Comparison of ENCODE assay signal across 28 mouse cellular contexts in the genomic region with DNA sequence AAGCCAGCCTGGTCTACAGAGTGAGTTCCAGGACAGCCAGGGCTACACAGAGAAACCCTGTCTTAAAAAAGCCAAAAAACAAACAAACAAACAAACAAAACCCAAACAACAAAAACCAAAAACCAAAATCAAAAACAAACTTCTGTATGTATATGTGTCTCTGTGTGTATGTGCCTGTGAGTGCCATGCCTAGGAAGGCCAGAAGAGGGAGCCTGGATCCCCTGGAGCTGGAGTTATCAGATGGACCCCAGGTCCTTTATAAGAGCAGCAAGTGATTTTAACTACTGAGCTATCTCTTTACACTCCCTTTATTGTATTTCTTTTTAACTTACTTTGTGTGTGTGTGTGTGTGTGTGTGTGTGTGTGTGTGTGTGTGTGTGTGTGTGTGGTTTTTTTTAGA. TPM values are rescaled to one million over a fixed set of nuclear protein-coding genes. Genes with fewer than 3 reads are reported as not detected.
DNase-seq lines count a peak whose midpoint lies in the region; ATAC-seq and TF ChIP-seq lines count a peak whose summit lies in the region.
"Had no signal": no experiment of that assay in that cellular context is flagged by ENCODE, and none has a peak within 500 bp of the region (broad histone marks: within the 10 kb centered on the region; RNA-seq: fewer than 3 reads in every experiment).

No protein-coding gene starts in this region.

- H3K4me3 ChIP-seq in gastrocnemius, adult 2 months, result no peak overlapping the region
- no peak overlapping the region for H3K4me3 ChIP-seq in liver, embryonic 14.5 days (ENCODE audit: insufficient read depth in 1 of 2, low read depth in 2 of 2, low read length in 2 of 2)
- no peak overlapping the region for H3K4me3 ChIP-seq in liver, embryonic 11.5 days (ENCODE audit: low read depth, low read length)
- H3K4me3 ChIP-seq in ES-Bruce4 (ENCODE audit: low read depth, low read length), result no peak overlapping the region
- H3K4me3 ChIP-seq: embryonic facial prominence, embryonic 10.5 days; forebrain, embryonic 13.5 days; midbrain, embryonic 10.5 days had no signal

- no peak overlapping the region for H3K27ac ChIP-seq in gastrocnemius, adult 2 months
- no peak overlapping the region for H3K27ac ChIP-seq in liver, embryonic 14.5 days
- no peak overlapping the region for H3K27ac ChIP-seq in liver, embryonic 11.5 days (ENCODE audit: low read depth, low read length)
- no peak overlapping the region for H3K27ac ChIP-seq in ES-Bruce4 (ENCODE audit: insufficient read depth, low read length)
- H3K27ac ChIP-seq: embryonic facial prominence, embryonic 10.5 days; forebrain, embryonic 13.5 days; macrophage; midbrain, embryonic 10.5 days had no signal

- H3K36me3 ChIP-seq in liver, embryonic 14.5 days (replicated peaks; ENCODE audit: control insufficient read depth, insufficient read depth, low read depth), result no peaks in the 10 kb centered on the region
- H3K36me3 ChIP-seq in liver, embryonic 11.5 days (ENCODE audit: control insufficient read depth, insufficient read depth, low read length), result peaks cover 5% of the 10 kb centered on the region; the same call in 1 of the 2 replicates
- H3K36me3 ChIP-seq in ES-Bruce4 (ENCODE audit: control insufficient read depth, insufficient read depth, low read length, poor library complexity, severe bottlenecking), result no peaks in the 10 kb centered on the region
- H3K36me3 ChIP-seq: midbrain, embryonic 10.5 days had no signal

- intact Hi-C loops in gastrocnemius, adult 2 months (cut with DNase I), result no loop called here

- no peak for TF ChIP-seq POLR2A in ES-Bruce4 (IDR thresholded peaks at IDR 0.05; ENCODE audit: insufficient read depth, low read length)
- TF ChIP-seq POLR2A in brain, embryonic 14.5 days (IDR thresholded peaks at IDR 0.05; ENCODE audit: borderline replicate concordance, extremely low read depth, insufficient read depth, insufficient read length, poor library complexity, severe bottlenecking), result no peak

- no peaks in the 10 kb centered on the region for H3K4me1 ChIP-seq in liver, embryonic 14.5 days (replicated peaks; ENCODE audit: control insufficient read depth in 2 of 2, insufficient read depth in 2 of 2, low read length in 1 of 2)
- no peaks in the 10 kb centered on the region for H3K4me1 ChIP-seq in liver, embryonic 11.5 days (replicated peaks; ENCODE audit: control insufficient read depth, insufficient read depth, low read length)
- peaks cover 4% of the 10 kb centered on the region for H3K4me1 ChIP-seq in ES-Bruce4 (ENCODE audit: control insufficient read depth, insufficient read depth, low read length)
- H3K4me1 ChIP-seq: embryonic facial prominence, embryonic 10.5 days; forebrain, embryonic 13.5 days; midbrain, embryonic 10.5 days had no signal

- no peaks in the 10 kb centered on the region for H3K27me3 ChIP-seq in liver, embryonic 14.5 days (ENCODE audit: control insufficient read depth, insufficient read depth, low read length)
- no peaks in the 10 kb centered on the region; the same call in 1 of the 2 replicates for H3K27me3 ChIP-seq in liver, embryonic 11.5 days (replicated peaks; ENCODE audit: control insufficient read depth, insufficient read depth, low read length)
- no peaks in the 10 kb centered on the region for H3K27me3 ChIP-seq in ES-Bruce4 (ENCODE audit: control insufficient read depth, insufficient read depth, low read length, poor library complexity, severe bottlenecking)
- H3K27me3 ChIP-seq: forebrain, embryonic 13.5 days had no signal

- no peak for TF ChIP-seq EP300 in liver, embryonic 14.5 days (IDR thresholded peaks at IDR 0.05; ENCODE audit: low read depth)
- TF ChIP-seq EP300 in ES-Bruce4 (IDR thresholded peaks at IDR 0.05; ENCODE audit: insufficient read depth, low read depth, low read length), result no peak

- ATAC-seq in liver, embryonic 14.5 days (ENCODE audit: insufficient read depth), result no peak
- no peak for ATAC-seq in liver, embryonic 11.5 days (replicated peaks; ENCODE audit: low FRiP score)
- no peak for ATAC-seq in granulocyte monocyte progenitor cell, adult 5-6 weeks (replicated peaks; ENCODE audit: poor library complexity, severe bottlenecking)
- ATAC-seq: forebrain, embryonic 13.5 days had no signal

- H3K9ac ChIP-seq in liver, embryonic 14.5 days (replicated peaks), result no peak overlapping the region
- no peak overlapping the region for H3K9ac ChIP-seq in liver, embryonic 11.5 days (ENCODE audit: low read depth, low read length)
- no peak overlapping the region for H3K9ac ChIP-seq in ES-Bruce4 (ENCODE audit: low read depth, poor library complexity, severe bottlenecking)
- H3K9ac ChIP-seq: forebrain, embryonic 13.5 days had no signal

- H3K9me3 ChIP-seq in liver, embryonic 14.5 days (ENCODE audit: control insufficient read depth, low read length), result no peaks in the 10 kb centered on the region
- H3K9me3 ChIP-seq in liver, embryonic 11.5 days (ENCODE audit: control insufficient read depth, low read length), result no peaks in the 10 kb centered on the region
- peaks cover 4% of the 10 kb centered on the region for H3K9me3 ChIP-seq in ES-Bruce4 (replicated peaks; ENCODE audit: control insufficient read depth, insufficient read depth, low read length, poor library complexity, severe bottlenecking)
- H3K9me3 ChIP-seq: forebrain, embryonic 13.5 days; midbrain, embryonic 10.5 days had no signal

- H3K4me2 ChIP-seq in liver, embryonic 14.5 days (ENCODE audit: low read depth), result no peak overlapping the region
- no peak overlapping the region for H3K4me2 ChIP-seq in liver, embryonic 11.5 days
- H3K4me2 ChIP-seq: forebrain, embryonic 13.5 days; heart, embryonic 11.5 days had no signal

- TF ChIP-seq CTCF in gastrocnemius, adult 2 months (IDR thresholded peaks at IDR 0.05), result peak; percentile 36
- peak; percentile 23; the same call in 1 of the 2 replicates for TF ChIP-seq CTCF in liver, embryonic 14.5 days (IDR thresholded peaks at IDR 0.05; ENCODE audit: low read depth)
- peak; percentile 32 for TF ChIP-seq CTCF in ES-Bruce4 (IDR thresholded peaks at IDR 0.05; ENCODE audit: low read depth, low read length)
- peak; percentile 22; the same call in 1 of the 2 replicates for TF ChIP-seq CTCF in brain, embryonic 14.5 days (IDR thresholded peaks at IDR 0.05; ENCODE audit: borderline replicate concordance, extremely low read depth, insufficient read depth, insufficient read length)

- no peak for DNase-seq in gastrocnemius, adult 2 months
- no peak for DNase-seq in gastrocnemius, postnatal 4 days (ENCODE audit: low spot score in 2 of 2)
- DNase-seq in liver, embryonic 14.5 days (ENCODE audit: low read depth in 3 of 3, low spot score in 3 of 3), result no peak
- no peak for DNase-seq in liver, embryonic 11.5 days (ENCODE audit: low spot score)
- DNase-seq in brain, embryonic 14.5 days (ENCODE audit: low read depth), result no peak
- DNase-seq in retina, embryonic 14.5 days (ENCODE audit: low spot score), result no peak
- DNase-seq: cerebellum, adult 9-10 months; gastrocnemius, postnatal 25 days; heart, postnatal 10 days; right cerebral cortex, adult 18-20 months; thymus, postnatal 4 days had no signal

RNA-seq across cellular contexts. Expression of gene Trpm4, which starts 7.8 kb away (rescaled TPM):
- total RNA-seq in gastrocnemius, adult 2 months (2021), result 10 to 100 TPM; 33.9 to 34.7 TPM
- 10 to 100 TPM; 42.7 to 53.4 TPM for total RNA-seq in gastrocnemius, postnatal 4 days (2021)
- polyA plus RNA-seq in liver, embryonic 14.5 days (2012; rRNA removed), result 0.70 and 0.87 TPM in 2 replicates
- polyA plus RNA-seq in liver, embryonic 14.5 days (2014; fragmentation: Nextera tagmentation; extraction: Ambion mirVana), result 0.43 and 0.60 TPM in 2 replicates
- polyA plus RNA-seq in liver, embryonic 11.5 days (2014; fragmentation: Nextera tagmentation; extraction: Ambion mirVana), result 2.3 and 3.9 TPM in 2 replicates
- 18.9 and 19.8 TPM in 2 replicates for polyA plus RNA-seq in ES-Bruce4 (2011; ENCODE audit: insufficient read depth, insufficient read length, low read depth, missing spikeins)
- polyA plus RNA-seq in brain, embryonic 14.5 days (2012; rRNA removed), result 19.0 and 20.3 TPM in 2 replicates
- total RNA-seq in granulocyte monocyte progenitor cell, adult 5-6 weeks (2014; fragmentation: Nextera tagmentation), result 5.4 and 6.3 TPM in 2 replicates
- 2.4 and 3.9 TPM in 2 replicates for total RNA-seq in granulocyte monocyte progenitor cell, adult 5-6 weeks (2017)

RNA-seq across cellular contexts. Expression of gene Hrc, which starts 9.3 kb away (rescaled TPM):
- 1,000 to 10,000 TPM in 1 of 2 experiments, 100 to 1,000 TPM in 1; 818 to 1,018 TPM for total RNA-seq in gastrocnemius, adult 2 months (2021)
- 100 to 1,000 TPM; 523 to 551 TPM for total RNA-seq in gastrocnemius, postnatal 4 days (2021)
- 0.02 and 0.07 TPM in 2 replicates for polyA plus RNA-seq in liver, embryonic 14.5 days (2012; rRNA removed)
- polyA plus RNA-seq in liver, embryonic 14.5 days (2014; fragmentation: Nextera tagmentation; extraction: Ambion mirVana), result not detected in 2 replicates
- 0.12 and 0.30 TPM in 2 replicates for polyA plus RNA-seq in liver, embryonic 11.5 days (2014; fragmentation: Nextera tagmentation; extraction: Ambion mirVana)
- 5.2 and 6.9 TPM in 2 replicates for polyA plus RNA-seq in ES-Bruce4 (2011; ENCODE audit: insufficient read depth, insufficient read length, low read depth, missing spikeins)
- 0.48 and 1.3 TPM in 2 replicates for polyA plus RNA-seq in brain, embryonic 14.5 days (2012; rRNA removed)
- not detected in 2 replicates for total RNA-seq in granulocyte monocyte progenitor cell, adult 5-6 weeks (2014; fragmentation: Nextera tagmentation)
- total RNA-seq in granulocyte monocyte progenitor cell, adult 5-6 weeks (2017), result not detected in 2 replicates
- total RNA-seq: monocyte, adult 5-6 weeks had no signal
- polyA plus RNA-seq: macrophage had no signal

RNA-seq across cellular contexts. Expression of gene Ppfia3, which starts 41.0 kb away (rescaled TPM):
- total RNA-seq in gastrocnemius, adult 2 months (2021), result under 1 TPM; 0.08 to 0.10 TPM
- 1 to 10 TPM; 1.9 to 2.4 TPM for total RNA-seq in gastrocnemius, postnatal 4 days (2021)
- polyA plus RNA-seq in liver, embryonic 14.5 days (2012; rRNA removed), result 0.21 and 0.22 TPM in 2 replicates
- 0.25 TPM in 1 of 2 replicates, not detected in the other for polyA plus RNA-seq in liver, embryonic 14.5 days (2014; fragmentation: Nextera tagmentation; extraction: Ambion mirVana)
- polyA plus RNA-seq in liver, embryonic 11.5 days (2014; fragmentation: Nextera tagmentation; extraction: Ambion mirVana), result 2.0 and 2.1 TPM in 2 replicates
- 7.2 and 9.3 TPM in 2 replicates for polyA plus RNA-seq in ES-Bruce4 (2011; ENCODE audit: insufficient read depth, insufficient read length, low read depth, missing spikeins)
- polyA plus RNA-seq in brain, embryonic 14.5 days (2012; rRNA removed), result 56.7 and 60.0 TPM in 2 replicates
- total RNA-seq in granulocyte monocyte progenitor cell, adult 5-6 weeks (2014; fragmentation: Nextera tagmentation), result 1.2 TPM in 1 of 2 replicates, not detected in the other
- total RNA-seq in granulocyte monocyte progenitor cell, adult 5-6 weeks (2017), result not detected in 2 replicates
- total RNA-seq: common myeloid progenitor, adult 5-6 weeks had no signal
- polyA plus RNA-seq: macrophage had no signal

RNA-seq across cellular contexts. Expression of gene Lin7b, which starts 44.6 kb away (rescaled TPM):
- total RNA-seq in gastrocnemius, adult 2 months (2021), result not detected
- total RNA-seq in gastrocnemius, postnatal 4 days (2021), result 1 to 10 TPM in 1 of 2 experiments, under 1 TPM in 1; 0.86 to 1.1 TPM
- polyA plus RNA-seq in liver, embryonic 14.5 days (2012; rRNA removed), result 0.10 and 0.23 TPM in 2 replicates
- 0.20 TPM in 1 of 2 replicates, not detected in the other for polyA plus RNA-seq in liver, embryonic 14.5 days (2014; fragmentation: Nextera tagmentation; extraction: Ambion mirVana)
- 0.35 TPM in 1 of 2 replicates, not detected in the other for polyA plus RNA-seq in liver, embryonic 11.5 days (2014; fragmentation: Nextera tagmentation; extraction: Ambion mirVana)
- polyA plus RNA-seq in ES-Bruce4 (2011; ENCODE audit: insufficient read depth, insufficient read length, low read depth, missing spikeins), result 0.88 TPM in 1 of 2 replicates, not detected in the other
- 15.7 and 17.6 TPM in 2 replicates for polyA plus RNA-seq in brain, embryonic 14.5 days (2012; rRNA removed)
- total RNA-seq in granulocyte monocyte progenitor cell, adult 5-6 weeks (2014; fragmentation: Nextera tagmentation), result not detected in 2 replicates
- 1.9 TPM in 1 of 2 replicates, not detected in the other for total RNA-seq in granulocyte monocyte progenitor cell, adult 5-6 weeks (2017)
- total RNA-seq: monocyte, adult 5-6 weeks had no signal
- polyA plus RNA-seq: liver, embryonic 16.5 days; macrophage had no signal

RNA-seq across cellular contexts. Expression of gene Slc6a21, which starts 48.5 kb away (rescaled TPM):
- total RNA-seq in gastrocnemius, adult 2 months (2021), result not detected
- not detected for total RNA-seq in gastrocnemius, postnatal 4 days (2021)
- polyA plus RNA-seq in liver, embryonic 14.5 days (2012; rRNA removed), result not detected in 2 replicates
- polyA plus RNA-seq in liver, embryonic 14.5 days (2014; fragmentation: Nextera tagmentation; extraction: Ambion mirVana), result not detected in 2 replicates
- polyA plus RNA-seq in liver, embryonic 11.5 days (2014; fragmentation: Nextera tagmentation; extraction: Ambion mirVana), result not detected in 2 replicates
- not detected in 2 replicates for polyA plus RNA-seq in ES-Bruce4 (2011; ENCODE audit: insufficient read depth, insufficient read length, low read depth, missing spikeins)
- 0.11 TPM in 1 of 2 replicates, not detected in the other for polyA plus RNA-seq in brain, embryonic 14.5 days (2012; rRNA removed)
- not detected in 2 replicates for total RNA-seq in granulocyte monocyte progenitor cell, adult 5-6 weeks (2014; fragmentation: Nextera tagmentation)
- total RNA-seq in granulocyte monocyte progenitor cell, adult 5-6 weeks (2017), result not detected in 2 replicates
- total RNA-seq: common myeloid progenitor, adult 5-6 weeks; gastrocnemius, postnatal 25 days; heart, postnatal 10 days; layer of hippocampus, postnatal 14 days; monocyte, adult 5-6 weeks had no signal
- polyA plus RNA-seq: embryonic facial prominence, embryonic 10.5 days; forebrain, embryonic 13.5 days; heart, embryonic 11.5 days; hindbrain, embryonic 11.5 days; intestine, embryonic 14.5 days; kidney, embryonic 14.5 days; large intestine, adult 2 months; limb, embryonic 14.5 days; liver, embryonic 16.5 days; macrophage; midbrain, embryonic 10.5 days; neural tube, embryonic 11.5 days had no signal
